Mouse (Mus musculus) midbrain, embryonic 11.5 days (tissue): ENCODE results near the gene Caskin2. TPM values are rescaled to one million over a fixed set of nuclear protein-coding genes. Genes with fewer than 3 reads are reported as not detected.

Experiments used
- ATAC-seq: fragments of 200-750 bp; cut with Nextera tagmentation; 2 replicates; pipeline ENCODE4 v1.8.0; 2017; ENCODE audit warnings: moderate TSS enrichment, moderate library complexity; ENCODE audit not compliant: low FRiP score
- DNase-seq: peaks from one replicate; pipeline ENCODE4 v3.0.0; 2015; ENCODE audit warnings: low spot score; ENCODE audit errors: missing footprints
- H3K27ac ChIP-seq: fragments of 300-500 bp; sonication (generic); 2 replicates; pipeline ENCODE4 v1.5.1; 2014; ENCODE audit warnings: low read depth, low read length
- H3K27me3 ChIP-seq: fragments of 300-500 bp; sonication (generic); 2 replicates; pipeline ENCODE4 v1.6.1; 2014; ENCODE audit warnings: mild to moderate bottlenecking, low read length, moderate library complexity, mixed read lengths; ENCODE audit not compliant: control insufficient read depth, insufficient read depth
- H3K36me3 ChIP-seq: fragments of 300-500 bp; sonication (generic); 2 replicates; pipeline ENCODE4 v1.6.1; 2014; ENCODE audit warnings: mild to moderate bottlenecking, low read length, moderate library complexity, mixed read lengths; ENCODE audit not compliant: control insufficient read depth, insufficient read depth
- H3K4me1 ChIP-seq: fragments of 300-500 bp; sonication (generic); 2 replicates; pipeline ENCODE4 v1.6.1; 2014; ENCODE audit warnings: low read length; ENCODE audit not compliant: control insufficient read depth, insufficient read depth
- H3K4me2 ChIP-seq: fragments of 300-500 bp; sonication (generic); 2 replicates; pipeline ENCODE4 v1.6.1; 2014; ENCODE audit warnings: mild to moderate bottlenecking, moderate library complexity
- H3K4me3 ChIP-seq: fragments of 300-500 bp; sonication (generic); 2 replicates; pipeline ENCODE4 v1.5.1; 2014; ENCODE audit warnings: low read depth, low read length
- H3K9ac ChIP-seq: fragments of 300-500 bp; sonication (generic); 2 replicates; pipeline ENCODE4 v1.6.1; 2014; ENCODE audit warnings: low read length
- H3K9me3 ChIP-seq: fragments of 300-500 bp; sonication (generic); 2 replicates; pipeline ENCODE4 v1.6.1; 2016; ENCODE audit warnings: low read length; ENCODE audit not compliant: control insufficient read depth
- WGBS: fragments of 180-500 bp; shearing (Covaris S2); extraction: QIAGEN DNeasy Blood & Tissue Kit; methylation state at CpG from one replicate; pipeline ENCODE4 v1.1.7; 2014; 5-methylcytosine and 5-hydroxymethylcytosine counted together
- polyA plus RNA-seq: library from polyadenylated mRNA; unstranded; fragments of >200 nt; fragmentation: Nextera tagmentation; extraction: Ambion mirVana; gene quantifications from 2 replicates; pipeline ENCODE4 v1.2.1, GENCODE M21; 2014

Gene Caskin2
- polyA plus RNA-seq, 1 experiment from 2014 or later: 11.7 TPM

DNA sequence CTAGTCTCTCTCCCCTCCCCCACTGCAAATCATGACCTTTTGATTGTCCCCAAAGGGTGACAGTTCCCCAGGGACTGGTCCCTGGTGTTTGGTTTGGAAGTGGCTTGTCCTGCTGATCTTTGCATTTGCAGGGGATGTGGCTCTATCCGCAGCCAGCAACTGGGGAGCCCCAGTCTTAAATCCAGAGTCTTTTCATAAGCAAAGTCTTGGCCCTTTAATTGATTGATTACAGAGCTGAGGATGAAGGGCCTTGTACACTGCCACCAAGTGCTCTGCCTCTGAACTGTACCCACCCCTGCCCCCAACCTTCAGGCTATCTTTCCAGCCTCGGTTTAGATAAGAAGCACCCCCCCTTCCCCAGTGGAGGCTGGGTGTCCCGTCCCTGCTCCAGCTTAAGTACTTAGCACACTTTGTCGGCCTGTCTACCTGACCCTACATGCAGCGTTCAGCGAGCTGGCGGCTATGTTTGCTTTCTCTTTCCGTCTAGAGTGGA, 19.6 kb upstream of the Caskin2 start:
- no peak overlapping the region for H3K4me3 ChIP-seq
- no peak overlapping the region for H3K27ac ChIP-seq
- ATAC-seq: no peak
- peaks cover 7% of the 10 kb centered on the region for H3K27me3 ChIP-seq
- no peak overlapping the region for H3K9ac ChIP-seq
- no peak for DNase-seq
- no peak overlapping the region for H3K4me2 ChIP-seq
- no peaks in the 10 kb centered on the region for H3K9me3 ChIP-seq
- no peaks in the 10 kb centered on the region for H3K36me3 ChIP-seq
- WGBS: 19% methylated on average over 8 of the region's 8 CpGs
- peaks cover 10% of the 10 kb centered on the region for H3K4me1 ChIP-seq

DNA sequence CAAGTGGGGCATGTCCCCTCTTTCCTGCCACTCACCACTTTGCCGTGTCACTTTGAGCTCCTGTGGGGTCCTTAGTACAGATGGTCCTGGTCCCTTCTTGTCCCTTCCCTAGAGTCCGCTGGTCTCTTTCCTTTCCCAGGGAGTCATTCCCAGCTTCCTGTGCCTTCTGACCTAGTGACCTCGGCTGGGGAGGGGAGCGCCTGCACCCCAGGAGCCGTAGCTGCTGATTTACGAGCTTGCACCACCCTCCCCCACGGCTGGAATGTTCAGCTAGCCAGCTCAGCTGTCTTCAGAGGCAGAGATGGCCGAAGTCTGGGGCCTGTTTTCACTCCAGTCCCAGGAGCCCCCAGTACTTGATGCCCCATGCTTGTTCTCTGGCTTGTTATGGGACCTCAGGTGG, 19.1 kb upstream of the Caskin2 start:
- Histone ChIP-seq H3K9me3 (no peaks in the 10 kb centered on the region), H3K4me3 (no peak overlapping the region), H3K36me3 (no peaks in the 10 kb centered on the region), H3K27me3 (peaks cover 7% of the 10 kb centered on the region), H3K9ac (no peak overlapping the region), H3K4me1 (peaks cover 10% of the 10 kb centered on the region), H3K27ac (no peak overlapping the region), H3K4me2 (no peak overlapping the region)
- DNase-seq (no peak), ATAC-seq (no peak)
- WGBS: 8% methylated on average over 8 of the region's 8 CpGs

DNA sequence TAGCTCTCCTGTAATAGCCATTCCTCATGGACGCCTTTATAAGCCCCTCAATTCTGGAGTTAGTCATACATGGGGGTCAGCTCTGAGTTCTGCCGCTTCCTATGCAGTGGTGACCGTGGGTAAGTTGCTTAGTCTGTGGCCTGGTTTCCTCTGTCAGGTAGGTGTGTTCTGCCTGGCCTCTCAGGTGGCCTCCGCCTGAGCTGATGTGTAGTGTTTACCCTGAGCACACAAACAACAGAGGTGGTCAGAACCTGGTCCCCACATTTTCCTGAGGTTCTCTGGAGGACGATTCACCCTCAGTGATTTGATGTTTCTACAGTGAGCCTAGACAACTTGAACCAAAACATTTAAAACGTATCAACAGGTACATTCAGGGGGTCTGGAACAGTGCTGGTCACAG, 18.6 kb upstream of the Caskin2 start:
- ATAC-seq (no peak), DNase-seq (no peak)
- Histone ChIP-seq H3K4me2 (no peak overlapping the region), H3K9me3 (no peaks in the 10 kb centered on the region), H3K27ac (no peak overlapping the region), H3K9ac (no peak overlapping the region), H3K4me1 (peaks cover 10% of the 10 kb centered on the region), H3K36me3 (no peaks in the 10 kb centered on the region), H3K27me3 (peaks cover 10% of the 10 kb centered on the region), H3K4me3 (no peak overlapping the region)
- WGBS: 70% methylated on average over 6 of the region's 6 CpGs

DNA sequence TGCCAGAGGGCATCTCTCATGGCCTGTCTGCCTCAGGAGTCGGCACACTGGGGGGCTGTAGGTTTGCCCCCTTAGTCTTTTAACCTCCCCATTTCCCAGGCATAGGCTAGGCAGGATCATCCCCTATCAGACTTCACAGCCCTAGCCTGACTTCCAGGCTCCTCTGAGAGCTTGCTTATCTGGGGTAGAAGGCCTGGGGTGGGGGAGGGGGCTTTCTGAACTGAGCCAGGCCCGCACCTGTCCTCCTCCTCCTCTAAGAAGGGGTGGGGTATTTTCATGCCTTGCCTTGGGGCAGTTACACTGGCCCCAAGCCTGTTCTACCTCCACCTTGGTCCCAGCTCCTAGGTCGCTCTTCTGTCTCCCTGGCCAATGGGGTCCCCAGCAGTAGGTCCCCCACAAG, 18.1 kb upstream of the Caskin2 start:
- Histone ChIP-seq H3K4me2 (no peak overlapping the region), H3K27me3 (peaks cover 10% of the 10 kb centered on the region), H3K4me1 (peaks cover 10% of the 10 kb centered on the region), H3K9me3 (no peaks in the 10 kb centered on the region), H3K4me3 (no peak overlapping the region), H3K9ac (no peak overlapping the region), H3K27ac (no peak overlapping the region), H3K36me3 (no peaks in the 10 kb centered on the region)
- 48% methylated on average over 3 of the region's 3 CpGs for WGBS
- ATAC-seq (no peak), DNase-seq (no peak)

DNA sequence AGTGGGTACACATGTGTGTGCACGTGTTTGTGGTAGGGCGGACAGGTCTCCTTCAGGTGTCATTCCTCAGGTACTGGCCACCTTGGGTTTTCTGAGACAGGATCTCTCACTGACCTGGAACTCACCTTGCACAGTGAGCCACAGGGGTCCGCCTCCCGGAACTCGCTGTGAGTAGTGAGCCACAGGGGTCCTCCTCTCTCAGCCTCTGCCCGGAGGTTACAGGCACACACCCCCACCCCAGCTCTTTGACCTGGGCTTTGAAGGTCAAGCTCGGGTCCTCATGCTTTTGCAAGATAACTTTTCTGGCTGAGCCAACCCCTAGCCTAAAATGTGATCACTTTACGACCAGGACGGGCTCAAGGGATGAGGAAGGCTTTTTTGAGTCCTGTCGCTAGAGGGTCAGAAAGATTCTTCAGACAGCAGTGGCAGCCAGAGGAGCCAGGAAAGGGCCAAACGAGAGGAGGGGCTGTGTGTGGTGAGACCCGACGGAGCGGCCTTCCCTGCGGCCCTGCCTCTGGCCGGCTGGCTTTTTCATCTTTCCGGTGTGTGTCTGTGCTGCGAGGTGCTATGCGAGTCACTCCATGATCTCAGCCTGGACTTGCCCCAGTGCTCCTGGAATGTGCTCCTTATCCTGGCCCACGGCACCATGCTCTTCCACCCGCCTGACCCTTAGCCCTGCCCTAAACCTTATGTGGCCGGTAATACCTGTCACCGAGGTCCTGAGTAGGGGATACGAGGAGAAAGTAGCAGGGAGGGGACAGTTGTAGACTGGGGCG, 17.3 kb upstream of the Caskin2 start:
- Histone ChIP-seq H3K4me2 (no peak overlapping the region), H3K9ac (no peak overlapping the region), H3K36me3 (no peaks in the 10 kb centered on the region), H3K4me3 (no peak overlapping the region), H3K27ac (no peak overlapping the region), H3K27me3 (peaks cover 14% of the 10 kb centered on the region), H3K9me3 (no peaks in the 10 kb centered on the region), H3K4me1 (peaks cover 10% of the 10 kb centered on the region)
- DNase-seq: no peak
- WGBS: 21% methylated on average over 25 of the region's 25 CpGs
- ATAC-seq: no peak

DNA sequence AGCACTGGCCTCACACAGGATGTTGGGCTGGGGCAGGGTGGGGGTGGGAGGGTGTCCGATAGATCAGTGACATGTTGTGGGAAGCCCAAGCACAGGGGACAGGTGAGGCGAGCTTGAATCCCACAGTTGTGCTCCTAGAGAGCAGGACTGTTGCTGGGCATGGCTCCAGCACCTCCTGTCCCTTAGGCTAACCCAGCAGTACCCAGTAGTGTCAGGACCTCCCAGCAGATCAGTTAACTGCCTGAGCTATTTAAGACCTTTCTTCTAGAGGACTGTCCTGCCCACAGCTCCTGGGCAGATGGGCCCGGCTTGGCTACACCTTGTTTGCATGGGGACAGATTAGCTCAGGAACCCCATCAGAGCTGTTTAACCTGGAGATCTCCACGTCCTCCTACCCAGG, 15.6 kb upstream of the Caskin2 start:
- Histone ChIP-seq H3K9me3 (no peaks in the 10 kb centered on the region), H3K36me3 (no peaks in the 10 kb centered on the region), H3K9ac (no peak overlapping the region), H3K27ac (no peak overlapping the region), H3K27me3 (peaks cover 31% of the 10 kb centered on the region), H3K4me1 (peaks cover 15% of the 10 kb centered on the region), H3K4me2 (no peak overlapping the region), H3K4me3 (no peak overlapping the region)
- no peak for DNase-seq
- ATAC-seq: no peak
- WGBS: 73% methylated on average over 4 of the region's 4 CpGs

DNA sequence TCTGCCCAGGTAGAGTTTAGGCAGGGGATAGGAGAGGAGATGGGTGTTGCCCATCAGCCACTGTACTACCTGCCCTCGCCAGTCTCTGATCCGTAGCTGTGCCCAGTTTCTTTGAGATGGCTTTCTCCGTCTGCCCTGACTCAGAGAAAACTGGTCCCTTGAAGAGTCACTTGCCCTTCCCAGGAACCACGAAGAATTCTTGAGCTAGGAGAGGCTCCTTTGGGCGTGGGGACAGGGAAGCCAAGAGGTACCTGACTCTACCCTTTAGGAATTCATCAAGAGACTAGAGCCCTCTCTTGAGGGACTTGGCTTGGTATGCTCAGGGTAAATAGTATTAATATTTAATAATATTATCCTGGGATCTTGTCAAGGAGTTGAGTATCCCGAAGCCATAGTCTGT, 14.2 kb upstream of the Caskin2 start:
- H3K27me3 ChIP-seq: peaks cover 35% of the 10 kb centered on the region
- H3K27ac ChIP-seq: no peak overlapping the region
- DNase-seq: no peak
- peaks cover 10% of the 10 kb centered on the region for H3K4me1 ChIP-seq
- no peaks in the 10 kb centered on the region for H3K9me3 ChIP-seq
- no peaks in the 10 kb centered on the region for H3K36me3 ChIP-seq
- no peak overlapping the region for H3K4me2 ChIP-seq
- H3K4me3 ChIP-seq: no peak overlapping the region
- H3K9ac ChIP-seq: no peak overlapping the region
- ATAC-seq: no peak
- WGBS: 83% methylated on average over 6 of the region's 6 CpGs

DNA sequence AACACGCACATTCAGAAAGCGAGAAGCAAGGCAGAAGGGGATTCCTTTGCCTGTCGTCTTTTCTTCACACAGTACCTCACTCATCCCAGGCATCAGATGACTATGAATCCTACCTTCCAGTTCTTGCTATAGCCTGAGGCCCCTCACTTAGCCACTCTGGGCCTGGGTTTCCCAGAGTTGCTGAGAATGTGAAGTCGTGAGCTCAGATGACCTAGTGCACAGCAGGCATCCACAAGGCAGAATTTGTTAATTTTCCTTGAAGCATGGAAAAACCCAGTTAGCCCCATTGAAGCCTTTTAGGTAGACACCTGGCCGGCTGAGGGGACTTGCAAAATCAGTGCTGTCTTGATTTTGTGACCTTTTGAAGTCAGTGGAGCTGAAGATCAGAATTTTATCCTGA, 13.0 kb upstream of the Caskin2 start:
- Histone ChIP-seq H3K27me3 (peaks cover 29% of the 10 kb centered on the region), H3K9ac (no peak overlapping the region), H3K27ac (no peak overlapping the region), H3K36me3 (no peaks in the 10 kb centered on the region), H3K4me3 (no peak overlapping the region), H3K4me2 (no peak overlapping the region), H3K9me3 (no peaks in the 10 kb centered on the region), H3K4me1 (peaks cover 8% of the 10 kb centered on the region)
- DNase-seq: no peak
- no peak for ATAC-seq
- WGBS: 51% methylated on average over 5 of the region's 5 CpGs

DNA sequence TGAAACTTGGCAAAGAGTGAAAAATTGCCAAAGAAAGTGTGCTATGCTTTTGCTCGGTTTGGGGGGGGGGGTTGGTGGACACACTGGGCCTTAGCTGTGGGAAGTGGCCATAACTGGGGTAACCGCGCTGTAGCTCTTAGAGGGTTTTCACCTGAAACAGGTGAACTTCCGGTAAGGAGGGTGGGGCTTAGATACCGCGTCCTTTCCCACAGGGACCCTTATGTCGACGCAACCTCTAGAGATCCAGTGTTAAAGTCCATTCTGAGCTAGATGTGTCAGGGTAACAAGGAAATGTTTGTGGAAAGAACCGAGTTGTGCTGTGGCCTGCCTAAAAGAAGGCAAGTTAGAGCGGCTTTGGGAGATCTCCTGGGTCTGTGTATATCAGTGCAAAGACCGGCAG, 11.4 kb upstream of the Caskin2 start:
- Histone ChIP-seq H3K4me3 (peak overlapping the region; percentile 58), H3K27ac (no peak overlapping the region), H3K36me3 (peaks cover 8% of the 10 kb centered on the region; the same call in 1 of the 2 replicates), H3K9me3 (no peaks in the 10 kb centered on the region), H3K4me2 (peak overlapping the region; percentile 84; the same call in 1 of the 2 replicates), H3K27me3 (peaks cover 28% of the 10 kb centered on the region), H3K4me1 (peaks cover 8% of the 10 kb centered on the region), H3K9ac (no peak overlapping the region)
- 16% methylated on average over 11 of the region's 11 CpGs for WGBS
- no peak for DNase-seq
- ATAC-seq: no peak
